Mouse (Mus musculus) stomach, embryonic 16.5 days (tissue): ENCODE data around the gene Rac2. TPM values are rescaled to one million over a fixed set of nuclear protein-coding genes. Genes with fewer than 3 reads are reported as not detected.
A peak's percentile ranks its signal among the peaks of the same experiment; 100 is the strongest.

ENCODE experiments used
- ATAC-seq: fragments of 200-750 bp; cut with Nextera tagmentation; 2 replicates; pipeline ENCODE4 v1.8.0; 2017; ENCODE audit warnings: moderate number of reproducible peaks, moderate TSS enrichment; ENCODE audit not compliant: insufficient read depth, low FRiP score
- H3K27ac ChIP-seq: fragments of 300-500 bp; sonication (generic); 2 replicates; pipeline ENCODE4 v1.5.1; 2014; ENCODE audit warnings: low read length
- H3K27me3 ChIP-seq: fragments of 300-500 bp; sonication (generic); 2 replicates; pipeline ENCODE4 v1.6.1; 2014; ENCODE audit warnings: low read length, control low read depth, mixed read lengths; ENCODE audit not compliant: control insufficient read depth, insufficient read depth
- H3K36me3 ChIP-seq: fragments of 300-500 bp; sonication (generic); 2 replicates; pipeline ENCODE4 v1.6.1; 2014; ENCODE audit warnings: low read length; ENCODE audit not compliant: control insufficient read depth, insufficient read depth
- H3K4me1 ChIP-seq: fragments of 300-500 bp; sonication (generic); 2 replicates; pipeline ENCODE4 v1.6.1; 2014; ENCODE audit warnings: low read length, control low read depth, mixed read lengths; ENCODE audit not compliant: control insufficient read depth, insufficient read depth
- H3K4me2 ChIP-seq: fragments of 300-500 bp; sonication (generic); 2 replicates; pipeline ENCODE4 v1.6.1; 2014; ENCODE audit warnings: low read depth, low read length, mixed read lengths
- H3K4me3 ChIP-seq: fragments of 300-500 bp; sonication (generic); replicated peaks from 2 replicates; pipeline ENCODE4 v1.5.1; 2014; ENCODE audit warnings: mild to moderate bottlenecking, low read length
- H3K9ac ChIP-seq: fragments of 300-500 bp; sonication (generic); 2 replicates; pipeline ENCODE4 v1.6.1; 2014; ENCODE audit warnings: low read length
- H3K9me3 ChIP-seq: fragments of 300-500 bp; sonication (generic); replicated peaks from 2 replicates; pipeline ENCODE4 v1.6.1; 2016; ENCODE audit warnings: low read length, control low read depth; ENCODE audit not compliant: control insufficient read depth
- WGBS: fragments of 180-500 bp; shearing (Covaris S2); extraction: QIAGEN DNeasy Blood & Tissue Kit; methylation state at CpG from one replicate; pipeline ENCODE4 v1.1.7; 2014; 5-methylcytosine and 5-hydroxymethylcytosine counted together
- polyA plus RNA-seq: library from polyadenylated mRNA; unstranded; fragments of >200 nt; fragmentation: Nextera tagmentation; extraction: Ambion mirVana; gene quantifications from 2 replicates; pipeline ENCODE4 v1.2.1, GENCODE M21; 2015

Rac2 gene
- polyA plus RNA-seq, 1 experiment from 2014 or later = 26.2 TPM

GRCm38 (mm10) chr15:78527973-78528372, 44.6 kb downstream of the Rac2 start:
- H3K4me2 ChIP-seq = peak overlapping the region; percentile 69
- H3K36me3 ChIP-seq = no peaks in the 10 kb centered on the region
- H3K27ac ChIP-seq = no peak overlapping the region
- peaks cover 34% of the 10 kb centered on the region for H3K4me1 ChIP-seq
- H3K9me3 ChIP-seq = no peaks in the 10 kb centered on the region
- no peak overlapping the region for H3K9ac ChIP-seq
- no peak overlapping the region for H3K4me3 ChIP-seq
- 79% methylated on average over 7 of the region's 7 CpGs for WGBS
- no peaks in the 10 kb centered on the region for H3K27me3 ChIP-seq
- ATAC-seq = no peak

- 90% methylated on average over 5 of the region's 5 CpGs for WGBS
- Histone ChIP-seq H3K9ac (no peak overlapping the region), H3K9me3 (no peaks in the 10 kb centered on the region), H3K27me3 (no peaks in the 10 kb centered on the region), H3K36me3 (no peaks in the 10 kb centered on the region), H3K27ac (no peak overlapping the region), H3K4me2 (no peak overlapping the region), H3K4me1 (peaks cover 8% of the 10 kb centered on the region; the same call in 1 of the 2 replicates), H3K4me3 (no peak overlapping the region)
- no peak for ATAC-seq
Measured at GRCm38 (mm10) chr15:78524163-78524562, 48.4 kb downstream of the Rac2 start.

GRCm38 (mm10) chr15:78521892-78522291, 50.7 kb downstream of the Rac2 start:
- whole genome bisulfite sequencing = 70% methylated on average over 6 of the region's 6 CpGs
- no peaks in the 10 kb centered on the region for H3K36me3 ChIP-seq

GRCm38 (mm10) chr15:78521331-78521730, 51.3 kb downstream of the Rac2 start:
- H3K4me1 ChIP-seq = no peaks in the 10 kb centered on the region
- H3K36me3 ChIP-seq = no peaks in the 10 kb centered on the region
- WGBS = 61% methylated on average over 8 of the region's 8 CpGs
- no peak for ATAC-seq
- H3K27me3 ChIP-seq = no peaks in the 10 kb centered on the region
- no peak overlapping the region for H3K4me2 ChIP-seq
- no peak overlapping the region for H3K27ac ChIP-seq
- H3K9ac ChIP-seq = no peak overlapping the region
- no peak overlapping the region for H3K4me3 ChIP-seq
- H3K9me3 ChIP-seq = no peaks in the 10 kb centered on the region

More at GRCm38 (mm10) chr15:78521892-78522291, 50.7 kb downstream of the Rac2 start:
- Histone ChIP-seq H3K9ac (no peak overlapping the region), H3K27me3 (no peaks in the 10 kb centered on the region), H3K4me3 (no peak overlapping the region), H3K4me2 (no peak overlapping the region), H3K4me1 (no peaks in the 10 kb centered on the region), H3K27ac (no peak overlapping the region), H3K9me3 (no peaks in the 10 kb centered on the region)
- ATAC-seq = no peak

GRCm38 (mm10) chr15:78520112-78520715, 52.4 kb downstream of the Rac2 start:
- WGBS = 67% methylated on average over 13 of the region's 13 CpGs
- Histone ChIP-seq H3K9me3 (no peaks in the 10 kb centered on the region), H3K36me3 (no peaks in the 10 kb centered on the region), H3K4me3 (no peak overlapping the region), H3K4me1 (0 out of 2 replicates have a peak, but pooled peaks cover 3% of the 10 kb centered on the region), H3K27ac (no peak overlapping the region), H3K4me2 (no peak overlapping the region), H3K27me3 (no peaks in the 10 kb centered on the region), H3K9ac (no peak overlapping the region)
- ATAC-seq = no peak

GRCm38 (mm10) chr15:78518221-78518620, 54.4 kb downstream of the Rac2 start:
- Histone ChIP-seq H3K9me3 (no peaks in the 10 kb centered on the region), H3K27me3 (no peaks in the 10 kb centered on the region), H3K4me3 (no peak overlapping the region), H3K36me3 (no peaks in the 10 kb centered on the region), H3K4me2 (no peak overlapping the region), H3K4me1 (0 out of 2 replicates have a peak, but pooled peaks cover 3% of the 10 kb centered on the region), H3K27ac (no peak overlapping the region), H3K9ac (no peak overlapping the region)
- 61% methylated on average over 7 of the region's 7 CpGs for WGBS
- no peak for ATAC-seq

GRCm38 (mm10) chr15:78515759-78516158, 56.8 kb downstream of the Rac2 start:
- H3K4me3 ChIP-seq = no peak overlapping the region
- no peaks in the 10 kb centered on the region for H3K27me3 ChIP-seq
- no peak overlapping the region for H3K4me2 ChIP-seq
- 0 out of 2 replicates have a peak, but pooled peaks cover 3% of the 10 kb centered on the region for H3K4me1 ChIP-seq
- H3K36me3 ChIP-seq = no peaks in the 10 kb centered on the region
- no peak overlapping the region for H3K9ac ChIP-seq
- no peaks in the 10 kb centered on the region for H3K9me3 ChIP-seq
- ATAC-seq = no peak
- 70% methylated on average over 6 of the region's 6 CpGs for WGBS
- no peak overlapping the region for H3K27ac ChIP-seq

GRCm38 (mm10) chr15:78514393-78515146, 58.0 kb downstream of the Rac2 start:
- WGBS = 24% methylated on average over 7 of the region's 7 CpGs
- H3K9me3 ChIP-seq = no peaks in the 10 kb centered on the region
- H3K36me3 ChIP-seq = no peaks in the 10 kb centered on the region
- no peak overlapping the region for H3K4me2 ChIP-seq
- peaks cover 10% of the 10 kb centered on the region; the same call in 1 of the 2 replicates for H3K4me1 ChIP-seq
- no peak overlapping the region for H3K4me3 ChIP-seq
- H3K27ac ChIP-seq = no peak overlapping the region
- H3K9ac ChIP-seq = peak overlapping the region; percentile 36; the same call in 1 of the 2 replicates
- H3K27me3 ChIP-seq = no peaks in the 10 kb centered on the region
- peak; percentile 42; the same call in 1 of the 2 replicates for ATAC-seq

- H3K4me1 ChIP-seq = peaks cover 10% of the 10 kb centered on the region; the same call in 1 of the 2 replicates
- 76% methylated on average over 14 of the region's 14 CpGs for WGBS
- no peaks in the 10 kb centered on the region for H3K9me3 ChIP-seq
- no peak overlapping the region for H3K9ac ChIP-seq
- H3K4me2 ChIP-seq = no peak overlapping the region
- ATAC-seq = no peak
- H3K27me3 ChIP-seq = no peaks in the 10 kb centered on the region
- H3K36me3 ChIP-seq = no peaks in the 10 kb centered on the region
- no peak overlapping the region for H3K4me3 ChIP-seq
- no peak overlapping the region for H3K27ac ChIP-seq
Measured at GRCm38 (mm10) chr15:78513019-78513418, 59.6 kb downstream of the Rac2 start.
